Mouse (Mus musculus) testis, postnatal 10 days (tissue): Measurements from ENCODE around the gene Pde6d.

Experiments
- DNase-seq: peaks from one replicate; pipeline ENCODE4 v3.0.0; 2021; ENCODE audit warnings: low spot score

Gene Pde6d

GRCm38 (mm10) chr1:86582451-86583096, at the start of gene Pde6d, which contains the start of gene Cops7b:
TSS of gene Pde6d (minus strand) at chr1:86582629.
TSS of gene Cops7b (plus strand) at chr1:86582904.
- DNase-seq = peak; percentile 94

GRCm38 (mm10) chr1:86630527-86630926, 48.1 kb upstream of the Pde6d start:
- no peak for DNase-seq

- DNase-seq = no peak
Observed at GRCm38 (mm10) chr1:86629936-86630335, 47.5 kb upstream of the Pde6d start.

GRCm38 (mm10) chr1:86628270-86628669, 45.8 kb upstream of the Pde6d start:
- no peak for DNase-seq

- no peak for DNase-seq
Observed at GRCm38 (mm10) chr1:86623001-86624000, 40.9 kb upstream of the Pde6d start.

- DNase-seq = no peak
Observed at GRCm38 (mm10) chr1:86622296-86622695, 39.9 kb upstream of the Pde6d start.

GRCm38 (mm10) chr1:86618454-86619125, 36.2 kb upstream of the Pde6d start:
- DNase-seq = peak; percentile 76

- no peak for DNase-seq
Observed at GRCm38 (mm10) chr1:86614269-86614668, 31.8 kb upstream of the Pde6d start.

GRCm38 (mm10) chr1:86612081-86612480, 29.7 kb upstream of the Pde6d start:
- no peak for DNase-seq

- no peak for DNase-seq
Observed at GRCm38 (mm10) chr1:86610954-86611353, 28.5 kb upstream of the Pde6d start.

GRCm38 (mm10) chr1:86600117-86600516, 17.7 kb upstream of the Pde6d start:
- no peak for DNase-seq

- DNase-seq = no peak
Observed at GRCm38 (mm10) chr1:86598516-86598915, 16.1 kb upstream of the Pde6d start.

GRCm38 (mm10) chr1:86596512-86596911, 14.1 kb upstream of the Pde6d start:
- DNase-seq = no peak

GRCm38 (mm10) chr1:86595315-86595714, 12.9 kb upstream of the Pde6d start:
- no peak for DNase-seq

- DNase-seq = no peak
Observed at GRCm38 (mm10) chr1:86594539-86594938, 12.1 kb upstream of the Pde6d start.

- peak; percentile 90 for DNase-seq
Observed at GRCm38 (mm10) chr1:86586992-86587391, 4.6 kb upstream of the Pde6d start.

- DNase-seq = no peak
Observed at GRCm38 (mm10) chr1:86583709-86584108, 1.3 kb upstream of the Pde6d start.

GRCm38 (mm10) chr1:86581692-86582450, 558 bp downstream of the Pde6d start:
- peak; percentile 72 for DNase-seq

- DNase-seq = no peak
Observed at GRCm38 (mm10) chr1:86580426-86580825, 2.0 kb downstream of the Pde6d start.

GRCm38 (mm10) chr1:86571941-86572340, 10.5 kb downstream of the Pde6d start:
- no peak for DNase-seq

- no peak for DNase-seq
Observed at GRCm38 (mm10) chr1:86571381-86571780, 11.0 kb downstream of the Pde6d start.
